Mouse (Mus musculus): ENCODE results near the gene Anapc15-ps. TPM values are rescaled to one million over a fixed set of nuclear protein-coding genes. Genes with fewer than 3 reads are reported as not detected.

The Anapc15-ps gene
- polyA plus RNA-seq, 1 experiment from 2014 or later: not detected

GRCm38 (mm10) chr10:95698920-95699714 lies 25.9 kb upstream of the Anapc15-ps start:
- no peak overlapping the region for H3K4me2 ChIP-seq (replicated peaks; ENCODE audit: low read depth, low read length)
- H3K4me1 ChIP-seq (ENCODE audit: control insufficient read depth, insufficient read depth, low read length): no peaks in the 10 kb centered on the region
- ATAC-seq (ENCODE audit: insufficient number of reproducible peaks, insufficient read depth, low FRiP score, low read depth): no peak
- H3K9me3 ChIP-seq (ENCODE audit: control insufficient read depth, low read depth, low read length): no peaks in the 10 kb centered on the region
- 88% methylated on average over 8 of the region's 8 CpGs for WGBS
- no peak overlapping the region for H3K27ac ChIP-seq (ENCODE audit: low read length)
- H3K36me3 ChIP-seq (ENCODE audit: control insufficient read depth, insufficient read depth, low read length): no peaks in the 10 kb centered on the region
- H3K27me3 ChIP-seq (ENCODE audit: control insufficient read depth, insufficient read depth, low read length): no peaks in the 10 kb centered on the region
- no peak overlapping the region for H3K4me3 ChIP-seq (ENCODE audit: low read depth, low read length)
- no peak overlapping the region for H3K9ac ChIP-seq (replicated peaks; ENCODE audit: low read depth, low read length)

GRCm38 (mm10) chr10:95696253-95696641 lies 23.0 kb upstream of the Anapc15-ps start:
- Histone ChIP-seq H3K4me3 (ENCODE audit: low read depth, low read length) (no peak overlapping the region), H3K36me3 (ENCODE audit: control insufficient read depth, insufficient read depth, low read length) (no peaks in the 10 kb centered on the region), H3K4me1 (ENCODE audit: control insufficient read depth, insufficient read depth, low read length) (no peaks in the 10 kb centered on the region), H3K27me3 (ENCODE audit: control insufficient read depth, insufficient read depth, low read length) (no peaks in the 10 kb centered on the region), H3K27ac (ENCODE audit: low read length) (no peak overlapping the region), H3K9me3 (ENCODE audit: control insufficient read depth, low read depth, low read length) (no peaks in the 10 kb centered on the region), H3K4me2 (replicated peaks; ENCODE audit: low read depth, low read length) (no peak overlapping the region), H3K9ac (replicated peaks; ENCODE audit: low read depth, low read length) (no peak overlapping the region)
- no peak for ATAC-seq (ENCODE audit: insufficient number of reproducible peaks, insufficient read depth, low FRiP score, low read depth)
- 56% methylated on average over 3 of the region's 3 CpGs for WGBS

- no peak overlapping the region for H3K4me2 ChIP-seq (replicated peaks; ENCODE audit: low read depth, low read length)
- 81% methylated on average over 18 of the region's 18 CpGs for WGBS
- H3K4me1 ChIP-seq (ENCODE audit: control insufficient read depth, insufficient read depth, low read length): no peaks in the 10 kb centered on the region
- H3K4me3 ChIP-seq (ENCODE audit: low read depth, low read length): no peak overlapping the region
- no peak overlapping the region for H3K9ac ChIP-seq (replicated peaks; ENCODE audit: low read depth, low read length)
- no peak; the same call in 1 of the 2 replicates for ATAC-seq (ENCODE audit: insufficient number of reproducible peaks, insufficient read depth, low FRiP score, low read depth)
- H3K27me3 ChIP-seq (ENCODE audit: control insufficient read depth, insufficient read depth, low read length): no peaks in the 10 kb centered on the region
- no peaks in the 10 kb centered on the region for H3K9me3 ChIP-seq (ENCODE audit: control insufficient read depth, low read depth, low read length)
- no peak overlapping the region for H3K27ac ChIP-seq (ENCODE audit: low read length)
- H3K36me3 ChIP-seq (ENCODE audit: control insufficient read depth, insufficient read depth, low read length): no peaks in the 10 kb centered on the region
Measured at GRCm38 (mm10) chr10:95695603-95696252, 22.5 kb upstream of the Anapc15-ps start.

- Histone ChIP-seq H3K27ac (ENCODE audit: low read length) (no peak overlapping the region), H3K36me3 (ENCODE audit: control insufficient read depth, insufficient read depth, low read length) (no peaks in the 10 kb centered on the region), H3K9me3 (ENCODE audit: control insufficient read depth, low read depth, low read length) (no peaks in the 10 kb centered on the region), H3K4me3 (ENCODE audit: low read depth, low read length) (no peak overlapping the region), H3K27me3 (ENCODE audit: control insufficient read depth, insufficient read depth, low read length) (no peaks in the 10 kb centered on the region), H3K4me1 (ENCODE audit: control insufficient read depth, insufficient read depth, low read length) (no peaks in the 10 kb centered on the region), H3K4me2 (replicated peaks; ENCODE audit: low read depth, low read length) (no peak overlapping the region), H3K9ac (replicated peaks; ENCODE audit: low read depth, low read length) (no peak overlapping the region)
- no peak for ATAC-seq (ENCODE audit: insufficient number of reproducible peaks, insufficient read depth, low FRiP score, low read depth)
- WGBS: 71% methylated on average over 12 of the region's 12 CpGs
Measured at GRCm38 (mm10) chr10:95694559-95695251, 21.5 kb upstream of the Anapc15-ps start.

- Histone ChIP-seq H3K4me1 (ENCODE audit: control insufficient read depth, insufficient read depth, low read length) (no peaks in the 10 kb centered on the region), H3K36me3 (ENCODE audit: control insufficient read depth, insufficient read depth, low read length) (no peaks in the 10 kb centered on the region), H3K9me3 (ENCODE audit: control insufficient read depth, low read depth, low read length) (no peaks in the 10 kb centered on the region), H3K27ac (ENCODE audit: low read length) (no peak overlapping the region), H3K27me3 (ENCODE audit: control insufficient read depth, insufficient read depth, low read length) (no peaks in the 10 kb centered on the region), H3K4me2 (replicated peaks; ENCODE audit: low read depth, low read length) (no peak overlapping the region), H3K9ac (replicated peaks; ENCODE audit: low read depth, low read length) (no peak overlapping the region), H3K4me3 (ENCODE audit: low read depth, low read length) (no peak overlapping the region)
- WGBS: 98% methylated on average over 4 of the region's 4 CpGs
- no peak for ATAC-seq (ENCODE audit: insufficient number of reproducible peaks, insufficient read depth, low FRiP score, low read depth)
Measured at GRCm38 (mm10) chr10:95691347-95691746, 18.1 kb upstream of the Anapc15-ps start.

- ATAC-seq (ENCODE audit: insufficient number of reproducible peaks, insufficient read depth, low FRiP score, low read depth): no peak
- 88% methylated on average over 1 of the region's 1 CpGs for WGBS
- no peak overlapping the region for H3K4me2 ChIP-seq (replicated peaks; ENCODE audit: low read depth, low read length)
- H3K4me3 ChIP-seq (ENCODE audit: low read depth, low read length): no peak overlapping the region
- no peaks in the 10 kb centered on the region for H3K36me3 ChIP-seq (ENCODE audit: control insufficient read depth, insufficient read depth, low read length)
- H3K27ac ChIP-seq (ENCODE audit: low read length): no peak overlapping the region
- H3K4me1 ChIP-seq (ENCODE audit: control insufficient read depth, insufficient read depth, low read length): no peaks in the 10 kb centered on the region
- H3K27me3 ChIP-seq (ENCODE audit: control insufficient read depth, insufficient read depth, low read length): no peaks in the 10 kb centered on the region
- H3K9me3 ChIP-seq (ENCODE audit: control insufficient read depth, low read depth, low read length): no peaks in the 10 kb centered on the region
- H3K9ac ChIP-seq (replicated peaks; ENCODE audit: low read depth, low read length): no peak overlapping the region
Measured at GRCm38 (mm10) chr10:95689833-95690232, 16.6 kb upstream of the Anapc15-ps start.

- Histone ChIP-seq H3K9me3 (ENCODE audit: control insufficient read depth, low read depth, low read length) (no peaks in the 10 kb centered on the region), H3K27me3 (ENCODE audit: control insufficient read depth, insufficient read depth, low read length) (no peaks in the 10 kb centered on the region), H3K4me3 (ENCODE audit: low read depth, low read length) (no peak overlapping the region), H3K9ac (replicated peaks; ENCODE audit: low read depth, low read length) (no peak overlapping the region), H3K27ac (ENCODE audit: low read length) (no peak overlapping the region), H3K4me1 (ENCODE audit: control insufficient read depth, insufficient read depth, low read length) (no peaks in the 10 kb centered on the region), H3K4me2 (replicated peaks; ENCODE audit: low read depth, low read length) (no peak overlapping the region), H3K36me3 (ENCODE audit: control insufficient read depth, insufficient read depth, low read length) (no peaks in the 10 kb centered on the region)
- WGBS: 72% methylated on average over 7 of the region's 7 CpGs
- no peak for ATAC-seq (ENCODE audit: insufficient number of reproducible peaks, insufficient read depth, low FRiP score, low read depth)
Measured at GRCm38 (mm10) chr10:95689058-95689457, 15.8 kb upstream of the Anapc15-ps start.

GRCm38 (mm10) chr10:95687558-95688141 lies 14.4 kb upstream of the Anapc15-ps start:
- no peak overlapping the region for H3K4me3 ChIP-seq (ENCODE audit: low read depth, low read length)
- 75% methylated on average over 21 of the region's 21 CpGs for WGBS
- no peaks in the 10 kb centered on the region for H3K9me3 ChIP-seq (ENCODE audit: control insufficient read depth, low read depth, low read length)
- H3K36me3 ChIP-seq (ENCODE audit: control insufficient read depth, insufficient read depth, low read length): no peaks in the 10 kb centered on the region
- no peak for ATAC-seq (ENCODE audit: insufficient number of reproducible peaks, insufficient read depth, low FRiP score, low read depth)
- no peak overlapping the region for H3K27ac ChIP-seq (ENCODE audit: low read length)
- H3K4me2 ChIP-seq (replicated peaks; ENCODE audit: low read depth, low read length): no peak overlapping the region
- H3K4me1 ChIP-seq (ENCODE audit: control insufficient read depth, insufficient read depth, low read length): no peaks in the 10 kb centered on the region
- no peak overlapping the region for H3K9ac ChIP-seq (replicated peaks; ENCODE audit: low read depth, low read length)
- H3K27me3 ChIP-seq (ENCODE audit: control insufficient read depth, insufficient read depth, low read length): no peaks in the 10 kb centered on the region
